Mouse (Mus musculus) cerebellum, postnatal 36 days (tissue): ENCODE measurements around the gene Gdpd4.

Source experiments
- DNase-seq, 2 experiments: peaks; one replicate each; pipeline ENCODE4 v3.0.0; 2021 to 2022; ENCODE audit warnings: mixed read lengths in 2 of 2

Gene Gdpd4

DNA sequence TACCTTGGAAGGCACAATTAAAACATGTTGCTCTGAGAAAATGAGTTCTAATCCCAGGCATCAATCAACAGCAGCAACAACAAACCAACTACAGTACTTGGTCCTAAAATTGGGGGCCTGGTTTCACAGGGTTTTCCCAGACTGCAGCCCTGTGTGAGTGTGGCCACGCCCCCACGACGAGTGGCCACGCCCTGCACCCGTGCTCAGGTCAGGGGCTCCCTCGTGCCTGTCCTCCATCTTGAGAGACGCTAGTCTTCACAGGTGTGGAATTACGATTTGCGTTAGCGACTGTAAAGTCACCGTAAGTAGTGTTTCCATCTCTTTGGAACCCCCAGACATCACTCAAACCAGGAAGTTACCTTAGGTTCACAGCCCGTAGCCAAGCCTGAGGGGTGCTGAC, at the start of gene Gdpd4:
Gene Gdpd4, plus strand, starts transcription at position 214 of the 400 bp plus-strand sequence.
- DNase-seq = no peak

- DNase-seq = no peak
These were observed 47.4 kb upstream of the Gdpd4 start for GRCm38 (mm10) chr7:97872396-97872795.

DNA sequence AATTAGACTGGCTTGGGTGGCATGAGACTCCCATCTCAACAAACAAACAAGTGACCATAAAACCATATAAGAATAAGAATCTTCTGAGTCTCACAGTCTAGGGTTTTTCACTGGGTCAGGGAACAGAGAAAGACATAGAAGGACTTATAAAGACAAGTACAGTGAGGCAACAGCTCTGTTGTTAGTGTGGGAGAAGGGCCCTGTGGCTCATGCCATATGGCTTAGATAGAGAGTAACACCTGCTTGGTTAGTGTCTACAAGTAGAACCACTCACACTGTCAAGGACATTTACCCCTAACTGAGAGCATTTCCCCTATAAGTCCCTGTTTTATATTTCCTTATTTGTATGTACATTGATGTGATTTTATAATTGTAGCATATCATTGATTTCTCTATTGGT, 46.4 kb upstream of the Gdpd4 start:
- DNase-seq = peak; percentile 30 to 53

- no peak for DNase-seq
These were observed 41.8 kb upstream of the Gdpd4 start for GRCm38 (mm10) chr7:97877846-97878538.

DNA sequence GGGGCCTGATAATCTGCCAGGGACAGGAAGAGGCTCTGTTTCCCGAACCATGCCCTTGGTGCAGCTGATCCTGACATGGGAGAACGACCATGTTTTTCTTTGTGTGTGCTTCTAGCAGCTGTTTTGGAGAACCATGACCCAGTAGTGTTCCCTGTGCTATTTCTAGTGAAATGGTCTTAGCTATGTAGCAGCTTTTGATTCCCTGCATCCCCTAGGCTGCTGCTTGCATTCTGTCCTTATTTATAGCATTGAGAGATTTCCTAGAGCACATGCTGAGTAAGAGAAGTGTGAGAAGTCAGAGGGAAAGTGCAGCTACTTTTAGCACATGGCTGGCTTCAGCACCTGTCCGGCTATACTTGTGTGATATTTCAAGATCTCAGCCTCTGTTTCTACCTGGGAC, 8.1 kb upstream of the Gdpd4 start:
- no peak for DNase-seq

GRCm38 (mm10) chr7:97914833-97915516, 4.8 kb upstream of the Gdpd4 start:
- DNase-seq = peak; percentile 22 to 44

GRCm38 (mm10) chr7:97925819-97926218, 6.1 kb downstream of the Gdpd4 start:
- no peak for DNase-seq

- DNase-seq = no peak
These were observed 7.2 kb downstream of the Gdpd4 start for GRCm38 (mm10) chr7:97926978-97927377.

GRCm38 (mm10) chr7:97944485-97944884, 24.7 kb downstream of the Gdpd4 start:
- DNase-seq = no peak

DNA sequence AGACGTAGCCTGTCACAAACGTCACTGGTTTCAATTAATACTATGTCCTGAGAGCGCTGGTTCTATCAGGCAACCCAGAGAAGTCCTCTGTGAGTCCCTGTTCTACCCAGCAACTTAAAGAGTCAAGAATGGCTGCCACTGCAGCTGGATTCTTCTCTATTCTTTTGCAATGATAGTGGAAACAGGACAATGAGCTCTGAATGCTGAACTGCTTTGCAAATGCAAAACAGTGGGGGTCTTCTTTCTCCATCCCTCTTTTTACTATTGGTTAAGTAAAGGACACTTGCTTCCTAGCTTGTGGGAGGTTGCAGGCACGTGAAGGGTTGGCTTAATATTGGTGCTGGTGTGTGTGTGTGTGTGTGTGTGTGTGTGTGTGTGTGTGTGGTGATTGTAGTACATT, 52.7 kb downstream of the Gdpd4 start:
- DNase-seq = no peak

DNA sequence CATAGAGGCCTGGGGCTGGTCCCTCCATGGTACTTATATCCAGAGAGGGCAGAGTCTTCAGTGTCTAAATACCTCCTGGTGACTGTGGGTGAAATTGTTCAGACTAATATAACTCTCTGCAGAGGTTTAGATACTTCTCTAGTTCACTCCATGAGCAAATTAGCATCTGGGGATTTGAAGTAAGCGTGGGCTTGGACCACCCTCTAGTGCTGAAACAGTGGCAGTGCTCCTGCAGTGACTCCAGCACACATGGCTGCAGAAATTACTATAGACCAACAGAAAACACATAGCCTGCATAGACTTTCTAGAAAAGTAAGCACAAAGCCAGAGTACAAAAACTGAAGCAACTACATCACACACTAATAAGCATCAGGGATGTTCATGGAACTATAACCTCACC, 57.7 kb downstream of the Gdpd4 start:
- peak; percentile 35 to 40 for DNase-seq

- no peak for DNase-seq
These were observed 64.5 kb downstream of the Gdpd4 start for GRCm38 (mm10) chr7:97984108-97984834.

GRCm38 (mm10) chr7:98002617-98003016, 82.9 kb downstream of the Gdpd4 start:
- no peak for DNase-seq

DNA sequence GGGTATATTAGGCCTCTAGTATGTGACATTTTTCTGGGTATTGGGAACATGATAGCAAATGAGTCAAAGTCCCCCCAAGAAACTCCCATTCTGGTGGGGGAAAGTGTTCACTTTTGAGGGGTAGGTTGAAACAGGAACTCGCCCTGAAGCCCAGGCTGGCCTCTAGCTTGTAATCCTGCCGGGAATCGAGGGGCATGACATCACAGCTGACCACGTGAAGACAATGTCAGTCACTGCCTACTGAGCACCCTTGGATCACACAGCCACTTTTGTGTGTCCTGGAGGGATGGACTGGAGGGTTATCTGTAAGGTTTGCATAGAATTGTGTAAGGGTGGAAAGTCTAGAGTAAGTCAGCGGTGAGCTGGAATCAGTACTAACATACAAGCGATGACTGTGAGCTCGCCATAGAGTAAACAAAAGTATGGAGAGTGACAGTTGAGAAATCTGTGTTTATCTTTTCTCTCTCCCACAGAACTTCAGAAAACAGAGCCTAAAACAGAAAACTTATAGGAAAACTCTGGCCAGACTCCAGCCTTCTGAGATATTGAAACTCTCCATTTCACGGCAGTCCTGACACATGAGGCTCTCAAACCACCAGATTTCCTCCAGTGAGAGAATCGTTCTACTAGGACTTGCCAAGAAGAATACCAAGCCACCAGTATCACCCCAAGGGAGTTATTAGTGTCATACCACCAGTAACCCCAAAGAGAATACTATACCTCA, 128.5 kb downstream of the Gdpd4 start:
- no peak for DNase-seq

GRCm38 (mm10) chr7:98051980-98052379, 132.2 kb downstream of the Gdpd4 start:
- peak; percentile 38 to 44 for DNase-seq

DNA sequence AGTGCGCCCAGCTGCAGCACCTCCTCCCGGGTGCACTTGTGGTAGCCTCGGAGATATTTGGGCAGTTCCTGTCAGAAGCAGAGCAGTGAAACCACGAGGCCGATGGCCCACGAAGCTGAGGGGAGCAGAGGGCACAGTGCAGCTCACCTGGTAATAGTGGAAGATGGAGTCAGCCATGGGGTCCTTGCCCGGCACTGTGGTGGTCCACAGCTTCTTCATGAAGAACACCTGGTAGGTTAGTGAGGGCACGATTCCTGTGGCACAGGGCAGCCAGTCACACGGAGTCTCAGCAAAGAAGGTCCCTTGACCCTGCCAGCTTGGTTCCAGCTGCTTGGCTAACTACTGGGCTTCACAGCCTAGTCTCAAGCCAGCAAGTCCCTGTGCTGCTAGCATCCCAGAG, 134.7 kb downstream of the Gdpd4 start:
- DNase-seq = no peak

- no peak for DNase-seq
These were observed 135.2 kb downstream of the Gdpd4 start for GRCm38 (mm10) chr7:98054942-98055341.

DNA sequence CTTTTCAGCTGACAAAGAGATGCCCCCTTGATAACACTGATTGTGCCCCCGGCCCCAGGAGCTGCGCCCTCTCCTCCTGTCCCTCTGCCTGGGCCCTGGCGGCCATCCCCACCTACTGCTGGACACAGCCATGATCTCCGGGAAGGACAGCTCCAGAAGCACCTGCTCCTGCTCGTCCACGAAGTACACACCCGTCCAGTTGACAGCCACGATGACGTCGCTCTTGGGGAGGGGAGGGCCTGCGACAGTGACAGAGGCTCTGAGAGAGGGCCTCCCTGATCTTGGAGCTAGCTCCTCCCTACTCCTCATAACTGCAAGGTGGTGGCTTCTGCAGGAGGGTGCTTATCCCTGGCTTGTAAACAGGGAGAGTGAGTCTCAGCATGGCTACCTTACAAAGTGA, 146.5 kb downstream of the Gdpd4 start:
- DNase-seq = no peak

- peak; percentile 83 to 84 for DNase-seq
These were observed 151.9 kb downstream of the Gdpd4 start for GRCm38 (mm10) chr7:98071620-98072019.

GRCm38 (mm10) chr7:98077453-98077852, 157.7 kb downstream of the Gdpd4 start:
- DNase-seq = no peak

GRCm38 (mm10) chr7:98082376-98082775, 162.6 kb downstream of the Gdpd4 start:
- DNase-seq = no peak

- no peak for DNase-seq
These were observed 165.0 kb downstream of the Gdpd4 start for GRCm38 (mm10) chr7:98084541-98085293.
